8 mouse cellular contexts compared by ENCODE assay signal in the genomic region with DNA sequence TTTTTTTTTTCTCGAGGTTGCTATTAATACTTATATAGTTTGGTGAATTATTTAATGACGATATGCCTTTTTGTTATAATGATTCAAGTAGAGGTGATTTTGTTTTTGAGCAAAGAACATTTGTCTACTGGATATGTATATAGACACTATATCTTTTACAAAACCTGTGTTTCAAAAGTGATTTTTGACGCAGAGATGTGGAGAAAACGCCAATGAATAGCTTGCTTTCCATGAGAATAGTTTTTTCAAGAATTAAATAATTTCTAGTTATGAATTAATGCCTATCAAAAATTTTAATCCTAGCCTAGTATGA. TPM values are rescaled to one million over a fixed set of nuclear protein-coding genes. Genes with fewer than 3 reads are reported as not detected.
DNase-seq lines count a peak whose midpoint lies in the region; ATAC-seq and TF ChIP-seq lines count a peak whose summit lies in the region.

No protein-coding gene starts in this region.

- H3K4me2 ChIP-seq in heart, embryonic 12.5 days = peak overlapping the region; percentile 82; the same call in 1 of the 2 replicates
- peak overlapping the region; percentile 63; the same call in 1 of the 2 replicates for H3K4me2 ChIP-seq in neural tube, embryonic 11.5 days (ENCODE audit: low read depth)

- no peak for TF ChIP-seq CTCF in heart, adult 2 months (IDR thresholded peaks at IDR 0.05)

- no peaks in the 10 kb centered on the region for H3K9me3 ChIP-seq in heart, embryonic 12.5 days (replicated peaks)
- H3K9me3 ChIP-seq in neural tube, embryonic 11.5 days (ENCODE audit: control insufficient read depth, low read length) = no peaks in the 10 kb centered on the region
- H3K9me3 ChIP-seq in midbrain, embryonic 10.5 days (replicated peaks) = no peaks in the 10 kb centered on the region

- H3K9ac ChIP-seq in heart, embryonic 12.5 days = no peak overlapping the region
- H3K9ac ChIP-seq in heart, adult 2 months (ENCODE audit: low read depth, low read length) = no peak overlapping the region
- H3K9ac ChIP-seq in neural tube, embryonic 11.5 days (ENCODE audit: low read length) = no peak overlapping the region

- peak overlapping the region; percentile 71; the same call in 1 of the 2 replicates for H3K4me3 ChIP-seq in heart, embryonic 12.5 days
- no peak overlapping the region for H3K4me3 ChIP-seq in heart, adult 2 months
- peak overlapping the region; percentile 55; the same call in 1 of the 2 replicates for H3K4me3 ChIP-seq in neural tube, embryonic 11.5 days (ENCODE audit: low read depth, low read length)
- peak overlapping the region; percentile 74 for H3K4me3 ChIP-seq in midbrain, embryonic 10.5 days

- no peaks in the 10 kb centered on the region for H3K36me3 ChIP-seq in heart, embryonic 12.5 days
- no peaks in the 10 kb centered on the region for H3K36me3 ChIP-seq in heart, adult 2 months (ENCODE audit: control insufficient read depth, insufficient read depth, low read length)
- no peaks in the 10 kb centered on the region for H3K36me3 ChIP-seq in neural tube, embryonic 11.5 days (ENCODE audit: control insufficient read depth, insufficient read depth, low read length)
- no peaks in the 10 kb centered on the region for H3K36me3 ChIP-seq in midbrain, embryonic 10.5 days

- intact Hi-C loops in heart, adult 2 months (cut with DNase I) = no loop called here

- WGBS in heart, embryonic 12.5 days = 19% methylated on average over 4 of the region's 4 CpGs
- 17% methylated on average over 4 of the region's 4 CpGs for WGBS in heart, adult 2 months
- 21% methylated on average over 4 of the region's 4 CpGs for WGBS in neural tube, embryonic 11.5 days
- WGBS in midbrain, embryonic 10.5 days = 29% methylated on average over 4 of the region's 4 CpGs

- H3K4me1 ChIP-seq in heart, embryonic 12.5 days (replicated peaks) = no peaks in the 10 kb centered on the region
- no peaks in the 10 kb centered on the region for H3K4me1 ChIP-seq in heart, adult 2 months (ENCODE audit: control insufficient read depth, insufficient read depth, low read length)
- H3K4me1 ChIP-seq in neural tube, embryonic 11.5 days (ENCODE audit: control insufficient read depth, insufficient read depth, low read length) = no peaks in the 10 kb centered on the region
- peaks cover 6% of the 10 kb centered on the region; the same call in 1 of the 2 replicates for H3K4me1 ChIP-seq in midbrain, embryonic 10.5 days

- no peaks in the 10 kb centered on the region for H3K27me3 ChIP-seq in heart, embryonic 12.5 days (replicated peaks)
- no peaks in the 10 kb centered on the region for H3K27me3 ChIP-seq in heart, adult 2 months (ENCODE audit: control insufficient read depth, insufficient read depth, low read length)
- no peaks in the 10 kb centered on the region for H3K27me3 ChIP-seq in neural tube, embryonic 11.5 days (ENCODE audit: control insufficient read depth, insufficient read depth, low read length)
- no peaks in the 10 kb centered on the region for H3K27me3 ChIP-seq in midbrain, embryonic 10.5 days (ENCODE audit: low read depth, poor library complexity, severe bottlenecking)

- ATAC-seq in heart, embryonic 12.5 days (ENCODE audit: insufficient number of reproducible peaks, low FRiP score) = no peak
- peak; percentile 32; the same call in 1 of the 2 replicates for ATAC-seq in neural tube, embryonic 11.5 days (ENCODE audit: insufficient read depth, low FRiP score, low TSS enrichment)

- no peaks in the 10 kb centered on the region for H3K79me2 ChIP-seq in heart, adult 2 months (replicated peaks; ENCODE audit: control insufficient read depth, insufficient read depth, low read length)

- no peak for TF ChIP-seq EP300 in heart, adult 2 months (IDR thresholded peaks at IDR 0.05; ENCODE audit: insufficient read depth, low read depth, low read length)

- no peak for DNase-seq in heart, adult 2 months
- no peak for DNase-seq in neural tube, embryonic 11.5 days (ENCODE audit: low spot score)
- DNase-seq in neural tube, embryonic 10.5 days (ENCODE audit: extremely low spot score, low spot score) = no peak
- no peak for DNase-seq in midbrain, embryonic 10.5 days (ENCODE audit: low spot score)
- no peak for DNase-seq in embryo, embryonic 10.5 days (ENCODE audit: low spot score)
- no peak for DNase-seq in cerebellum, postnatal 36 days
- DNase-seq in right cerebral cortex, adult 2 months (ENCODE audit: low spot score in 2 of 2) = no peak

- H3K27ac ChIP-seq in heart, embryonic 12.5 days (ENCODE audit: poor library complexity, severe bottlenecking) = no peak overlapping the region
- H3K27ac ChIP-seq in heart, adult 2 months = no peak overlapping the region
- no peak overlapping the region for H3K27ac ChIP-seq in neural tube, embryonic 11.5 days (ENCODE audit: low read depth, low read length)
- no peak overlapping the region for H3K27ac ChIP-seq in midbrain, embryonic 10.5 days (replicated peaks)

- TF ChIP-seq POLR2A in heart, adult 2 months (IDR thresholded peaks at IDR 0.05; ENCODE audit: insufficient read depth, low read depth, low read length) = no peak

RNA-seq across cellular contexts. Expression of a gene that starts 0.3 kb away (rescaled TPM):
- polyA plus RNA-seq in heart, embryonic 12.5 days (2016; fragmentation: Nextera tagmentation; extraction: Ambion mirVana) = 0.09 TPM in 1 of 2 replicates, not detected in the other
- total RNA-seq in heart, adult 2 months (2021) = not detected
- polyA plus RNA-seq in heart, adult 2 months (2012; rRNA removed) = 0.12 TPM in 1 of 2 replicates, not detected in the other
- polyA plus RNA-seq in neural tube, embryonic 11.5 days (2014; fragmentation: Nextera tagmentation; extraction: Ambion mirVana) = 0.54 and 1.0 TPM in 2 replicates
- polyA plus RNA-seq in midbrain, embryonic 10.5 days (2016; fragmentation: Nextera tagmentation; extraction: Ambion mirVana) = 1.1 TPM in 2 replicates
